Mouse (Mus musculus): Measurements from ENCODE around the gene Cd151.

Gene Cd151

DNA sequence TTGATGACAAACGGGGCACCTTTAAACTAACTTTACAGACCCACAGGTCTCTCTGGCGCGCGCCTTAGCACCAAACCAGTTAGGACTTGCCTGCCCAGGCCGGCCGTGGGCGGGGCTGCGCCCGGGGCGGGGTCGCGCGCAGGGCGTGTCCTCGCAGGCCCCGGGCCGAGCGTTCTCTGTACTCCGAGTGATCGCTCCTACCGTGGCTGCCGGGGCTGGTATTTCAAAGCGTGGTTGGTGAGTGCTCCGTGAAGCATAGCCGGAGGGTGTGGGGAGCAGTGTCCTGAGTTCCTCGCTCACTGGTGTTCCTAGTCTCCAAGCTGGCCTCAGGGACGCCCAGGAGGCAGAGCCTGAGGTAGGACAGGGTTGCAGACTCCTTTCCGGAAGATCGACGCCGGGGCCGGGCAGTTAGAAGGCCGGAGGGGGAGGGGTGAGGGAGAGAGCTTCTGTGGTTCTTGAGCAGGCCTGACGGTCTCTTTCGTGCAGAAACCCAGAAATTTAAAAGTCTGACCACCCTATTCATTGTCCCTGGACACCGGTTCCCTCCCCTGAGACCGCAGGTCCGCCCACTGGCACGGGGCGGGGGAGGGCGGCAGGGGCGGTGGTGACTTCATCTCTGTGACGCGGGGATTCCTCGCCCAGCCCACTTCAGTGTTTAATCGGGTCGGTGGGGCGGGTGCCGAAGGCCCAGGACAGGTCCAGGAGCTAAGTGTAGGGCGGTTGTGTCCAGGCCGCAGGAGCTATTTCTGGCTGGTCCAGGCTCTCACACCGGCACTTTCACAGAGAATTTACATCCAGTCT lies at the start of gene Cd151:
Cd151 (plus strand) TSS at position 163 of the 801 bp plus-strand sequence.
- CTCF ChIA-PET = interaction anchor here in 3 of 4 experiments (0.6 to 3.8 kb wide), 15 partner anchors 8 to 189 kb away, joined by 3 to 46 read pairs (median 5); partner anchors contain the start of genes Chid1 (in 1 of the 3), Cracr2b (in 1 of the 3), Pidd1 (in 1 of the 3) and Pnpla2 (in 1 of the 3)
- POLR2A ChIA-PET = interaction anchor here (0.6 to 38.4 kb wide), 40 partner anchors 0 to 615 kb away, joined by 3 to 944 read pairs (median 6); partner anchors contain the start of genes Pnpla2 (in 4 of the 4), Rplp2 (in 4 of the 4), Cracr2b (in 3 of the 4) and Cd151 (in 2 of the 4)

DNA sequence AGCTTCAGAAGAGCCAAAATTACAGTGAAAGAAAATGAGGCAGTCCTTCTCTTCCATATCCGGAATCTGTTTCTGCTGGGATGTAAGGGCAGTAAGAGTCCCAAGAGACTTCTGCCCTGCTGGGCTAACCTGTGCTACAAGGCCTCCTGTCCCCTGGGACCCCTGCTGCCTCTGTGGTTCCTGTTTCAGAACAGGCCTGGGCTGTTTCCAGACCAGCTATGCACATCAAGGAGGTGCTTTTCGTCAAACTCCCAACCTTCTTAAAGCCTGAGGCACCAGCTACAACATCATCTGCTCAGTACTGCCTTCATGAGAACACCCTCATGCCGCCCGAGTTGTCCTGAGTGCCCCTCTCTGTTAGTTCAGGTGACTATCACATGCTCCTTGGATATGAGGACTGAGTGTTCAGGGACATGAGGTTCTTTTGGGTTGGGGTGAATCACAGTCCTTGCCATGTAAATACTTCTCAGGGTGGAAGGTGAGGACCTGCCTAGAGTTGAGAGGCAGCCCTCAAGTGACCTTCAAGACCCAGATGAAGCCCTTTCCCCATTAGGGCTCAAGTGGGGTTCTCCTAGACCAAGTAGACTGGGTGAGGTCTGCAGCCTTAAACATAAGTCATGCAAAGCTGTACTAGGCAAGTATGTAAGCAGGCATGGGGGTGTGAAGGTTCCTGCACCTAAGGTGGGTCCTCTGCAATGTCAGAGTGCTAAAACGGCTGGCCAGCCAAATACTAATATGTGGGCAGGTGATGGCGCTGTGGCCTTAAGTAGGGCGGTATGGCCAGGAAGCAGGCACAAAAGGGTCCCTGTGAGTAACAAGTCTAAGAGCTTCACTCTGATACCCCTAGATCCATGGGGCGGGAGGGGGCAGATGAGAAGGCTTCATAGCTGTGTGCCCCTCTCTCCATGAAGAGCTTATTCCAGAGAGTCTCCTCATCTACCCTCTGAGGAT lies 49.2 kb upstream of the Cd151 start:
- POLR2A ChIA-PET = interaction anchor here in 3 of 4 experiments (0.5 to 4.1 kb wide), 22 partner anchors 8 to 296 kb away, joined by 3 to 24 read pairs (median 3); partner anchors contain the start of genes Cend1 (in 2 of the 3), Rplp2 (in 2 of the 3), Cd151 (in 1 of the 3) and Pnpla2 (in 1 of the 3)
- CTCF ChIA-PET = interaction anchor here in 2 of 4 experiments (0.5 to 0.8 kb wide), 2 partner anchors 41 to 73 kb away, joined by 3 to 4 read pairs; no protein-coding TSS in a partner anchor

DNA sequence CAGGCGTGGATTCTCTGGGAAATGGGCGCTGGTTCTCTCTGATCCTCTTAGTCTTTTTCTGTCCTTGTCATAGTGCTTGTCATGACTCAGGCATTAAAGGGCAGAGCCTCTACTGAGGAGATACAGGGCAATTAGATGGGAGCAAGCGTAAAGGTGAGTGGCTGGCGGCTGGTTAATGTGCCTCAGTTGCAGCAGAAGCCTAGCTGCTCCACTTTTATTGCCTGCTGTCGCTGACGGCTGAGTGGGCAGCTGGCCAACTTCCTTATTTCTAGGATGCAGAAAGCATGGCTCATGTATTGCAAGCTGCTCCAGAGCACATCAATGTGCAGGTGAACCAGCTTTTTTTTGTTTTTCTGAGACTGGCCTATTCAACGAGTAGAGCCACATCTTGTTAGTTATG lies 48.2 kb upstream of the Cd151 start:
- POLR2A ChIA-PET = interaction anchor here in 2 of 4 experiments (0.6 to 4.1 kb wide), 20 partner anchors 9 to 203 kb away, joined by 3 to 24 read pairs (median 3); partner anchors contain the start of genes Cend1 (in 2 of the 2), Cd151 (in 1 of the 2), Pnpla2 (in 1 of the 2) and Rassf7 (in 1 of the 2)
- CTCF ChIA-PET = interaction anchor here in 2 of 4 experiments (0.8 to 1.3 kb wide), 2 partner anchors 10 to 40 kb away, joined by 3 to 5 read pairs; partner anchors contain the start of gene Cend1 (in 1 of the 2)

DNA sequence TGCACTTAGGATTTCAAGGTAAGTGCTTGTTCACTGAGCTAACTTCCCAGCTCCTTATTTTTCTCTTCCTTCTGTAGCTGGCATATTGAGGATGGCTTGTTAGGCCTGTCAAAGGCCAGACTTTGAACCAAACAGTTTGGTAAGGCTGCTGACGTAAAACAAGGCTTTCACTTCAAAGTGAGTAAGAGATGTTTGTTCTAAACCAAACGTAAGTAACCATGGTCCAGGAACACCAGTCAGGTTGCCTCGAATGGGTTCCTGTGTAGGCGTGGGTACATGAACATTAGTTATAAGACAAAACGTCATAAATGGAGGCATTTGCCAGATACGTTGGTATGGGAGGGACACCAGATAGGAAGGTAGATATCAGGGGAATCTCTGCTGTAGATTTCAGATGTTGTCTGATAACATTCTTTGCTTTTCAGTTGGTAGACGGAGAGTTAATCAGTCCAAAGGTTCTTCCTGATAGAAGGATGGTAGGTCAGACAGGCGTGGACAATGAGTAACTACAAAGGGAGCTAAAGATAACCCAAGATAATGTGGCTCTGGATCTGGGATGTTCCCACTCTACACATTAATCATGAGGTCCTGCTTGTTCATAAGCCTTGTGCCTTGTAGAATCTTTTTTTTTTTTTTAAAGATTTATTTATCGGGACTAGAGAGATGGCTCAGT lies 47.0 kb upstream of the Cd151 start:
- POLR2A ChIA-PET = interaction anchor here in 3 of 4 experiments (0.7 to 4.1 kb wide), 12 partner anchors 9 to 514 kb away, joined by 3 to 24 read pairs (median 4); partner anchors contain the start of genes Cend1 (in 2 of the 3), Cd151 (in 1 of the 3), Cracr2b (in 1 of the 3) and Pnpla2 (in 1 of the 3)
- CTCF ChIA-PET = interaction anchor here in 3 of 4 experiments (0.6 to 1.3 kb wide), 4 partner anchors 9 to 1338 kb away, joined by 3 to 5 read pairs (median 4); partner anchors contain the start of gene Cend1 (in 1 of the 3)

DNA sequence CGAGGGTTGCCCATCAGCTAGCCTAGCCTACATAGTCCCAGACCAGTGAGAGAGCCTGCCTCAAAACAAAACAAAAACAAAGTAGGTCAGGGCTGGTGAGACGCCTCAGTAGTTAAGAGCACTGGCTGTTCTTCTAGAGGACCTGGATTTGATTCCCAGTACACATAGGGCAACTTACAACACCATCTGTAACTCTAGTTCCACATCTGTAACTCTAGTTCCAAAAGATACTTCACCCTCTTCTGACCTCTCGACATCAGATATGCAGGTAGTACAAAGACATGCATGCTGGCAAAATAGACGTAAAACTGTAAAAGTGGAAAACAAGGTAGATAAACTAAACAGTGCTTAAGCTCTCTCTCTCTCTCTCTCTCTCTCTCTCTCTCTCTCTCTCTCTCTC lies 43.4 kb upstream of the Cd151 start:
- ChIA-PET CTCF (no interaction called here), POLR2A (interaction anchor here in 1 of 4 experiments (0.6 to 21.5 kb wide), 2 partner anchors 35 to 147 kb away, joined by 3 to 465 read pairs; partner anchors contain the start of genes Cd151, Cracr2b, Pnpla2 and Rplp2)

DNA sequence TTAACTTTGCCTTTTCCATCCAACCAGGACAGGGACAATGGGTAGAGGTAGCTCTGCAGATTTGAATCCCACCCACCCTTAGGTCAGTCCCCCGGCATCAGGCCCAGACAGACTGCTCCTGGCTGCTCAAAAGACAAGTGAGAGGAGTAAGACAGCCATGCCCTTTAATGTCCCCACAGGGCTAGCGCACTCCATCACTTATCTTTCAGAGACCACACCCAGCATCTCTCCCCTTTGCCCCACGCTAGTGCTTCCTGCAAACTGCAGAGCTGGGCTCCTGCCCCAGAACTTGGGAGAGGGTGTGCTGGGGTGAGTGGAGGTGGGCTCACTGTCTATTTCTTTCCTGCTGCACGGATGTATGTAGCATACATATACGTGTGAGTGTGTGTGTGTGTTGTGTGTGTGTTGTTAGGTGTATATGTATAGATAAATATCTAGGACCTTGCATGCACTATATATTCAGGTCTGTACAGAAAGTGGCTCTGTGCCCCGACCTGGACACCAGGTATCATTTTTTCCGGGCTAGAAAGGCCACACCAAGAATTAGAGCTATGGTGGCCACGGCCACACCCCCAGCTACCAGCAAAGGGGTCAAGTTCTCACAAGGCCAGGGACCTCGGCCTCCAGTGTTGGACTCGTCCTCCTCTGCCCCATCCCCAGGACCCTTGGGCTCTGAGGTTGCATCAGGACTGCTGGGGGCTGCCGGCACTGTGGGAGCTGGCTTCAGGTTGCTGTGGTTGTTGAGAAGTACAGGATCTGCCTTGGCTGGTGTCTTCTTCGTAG lies 40.1 kb upstream of the Cd151 start:
- ChIA-PET POLR2A (interaction anchor here in 3 of 4 experiments (0.5 to 21.5 kb wide), 16 partner anchors 7 to 199 kb away, joined by 3 to 465 read pairs (median 6); partner anchors contain the start of genes Rplp2 (in 3 of the 3), Cracr2b (in 2 of the 3), Taldo1 (in 2 of the 3) and Cd151 (in 1 of the 3)), CTCF (interaction anchor here (0.6 to 4.1 kb wide), 7 partner anchors 12 to 376 kb away, joined by 3 to 22 read pairs (median 4); partner anchors contain the start of genes Cd151 (in 1 of the 4) and Slc25a22 (in 1 of the 4))

DNA sequence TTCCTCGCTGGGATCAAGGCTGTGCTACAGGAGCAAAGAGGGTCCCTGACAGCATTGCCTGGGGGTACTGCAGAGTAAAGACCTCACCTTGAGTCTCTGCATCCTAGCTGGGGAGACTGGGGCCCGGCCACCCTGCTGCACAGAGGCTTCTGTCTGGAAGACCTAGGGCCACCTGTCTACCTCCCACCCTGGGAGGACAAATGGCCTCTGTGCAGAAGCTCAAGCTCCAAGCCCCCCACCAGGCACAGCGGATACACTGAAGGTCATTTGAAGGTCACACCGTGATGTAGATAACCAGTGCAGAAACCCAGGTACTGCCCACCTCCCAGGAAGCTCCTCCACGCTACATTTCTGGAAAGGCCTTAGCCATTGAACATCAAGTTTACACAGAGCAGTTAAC lies 38.5 kb upstream of the Cd151 start:
- ChIA-PET POLR2A (interaction anchor here in 3 of 4 experiments (0.5 to 21.5 kb wide), 32 partner anchors 9 to 365 kb away, joined by 3 to 465 read pairs (median 4); partner anchors contain the start of genes Gatd1 (in 2 of the 3), Pidd1 (in 2 of the 3), Rplp2 (in 2 of the 3) and Slc25a22 (in 2 of the 3)), CTCF (interaction anchor here in 3 of 4 experiments (0.6 to 4.1 kb wide), 11 partner anchors 9 to 282 kb away, joined by 3 to 22 read pairs (median 4); partner anchors contain the start of genes Pidd1 (in 1 of the 3), Rassf7 (in 1 of the 3), Slc25a22 (in 1 of the 3) and Taldo1 (in 1 of the 3))

DNA sequence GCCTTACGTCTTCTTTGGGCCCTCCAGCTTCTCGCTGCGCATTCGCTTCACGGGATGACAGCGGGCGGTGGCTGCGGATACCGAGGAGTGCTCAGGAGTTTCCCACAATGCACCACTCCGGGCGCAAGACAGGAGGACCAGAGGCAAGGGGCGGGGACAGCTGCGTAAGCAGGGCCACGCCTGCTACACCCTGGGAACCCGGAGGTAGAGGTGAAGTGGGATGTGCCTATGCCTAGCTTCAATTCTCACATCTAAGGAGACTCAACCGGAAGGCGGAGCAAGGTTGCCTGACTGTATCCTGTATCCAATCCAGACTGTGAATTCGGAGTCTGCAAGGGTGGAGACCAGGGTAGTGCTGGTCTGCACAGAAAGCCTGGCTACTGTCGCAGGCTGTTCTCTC lies 37.9 kb upstream of the Cd151 start, which contains the start of gene Cend1:
Cend1 (minus strand) TSS at position 182 of the 400 bp plus-strand sequence.
- ChIA-PET POLR2A (interaction anchor here in 3 of 4 experiments (0.5 to 21.5 kb wide), 31 partner anchors 8 to 366 kb away, joined by 3 to 465 read pairs (median 4); partner anchors contain the start of genes Gatd1 (in 2 of the 3), Pidd1 (in 2 of the 3), Rplp2 (in 2 of the 3) and Slc25a22 (in 2 of the 3)), CTCF (interaction anchor here (0.6 to 4.1 kb wide), 13 partner anchors 10 to 282 kb away, joined by 3 to 22 read pairs (median 4); partner anchors contain the start of genes Eps8l2 (in 1 of the 4), Pidd1 (in 1 of the 4), Rassf7 (in 1 of the 4) and Slc25a22 (in 1 of the 4))

DNA sequence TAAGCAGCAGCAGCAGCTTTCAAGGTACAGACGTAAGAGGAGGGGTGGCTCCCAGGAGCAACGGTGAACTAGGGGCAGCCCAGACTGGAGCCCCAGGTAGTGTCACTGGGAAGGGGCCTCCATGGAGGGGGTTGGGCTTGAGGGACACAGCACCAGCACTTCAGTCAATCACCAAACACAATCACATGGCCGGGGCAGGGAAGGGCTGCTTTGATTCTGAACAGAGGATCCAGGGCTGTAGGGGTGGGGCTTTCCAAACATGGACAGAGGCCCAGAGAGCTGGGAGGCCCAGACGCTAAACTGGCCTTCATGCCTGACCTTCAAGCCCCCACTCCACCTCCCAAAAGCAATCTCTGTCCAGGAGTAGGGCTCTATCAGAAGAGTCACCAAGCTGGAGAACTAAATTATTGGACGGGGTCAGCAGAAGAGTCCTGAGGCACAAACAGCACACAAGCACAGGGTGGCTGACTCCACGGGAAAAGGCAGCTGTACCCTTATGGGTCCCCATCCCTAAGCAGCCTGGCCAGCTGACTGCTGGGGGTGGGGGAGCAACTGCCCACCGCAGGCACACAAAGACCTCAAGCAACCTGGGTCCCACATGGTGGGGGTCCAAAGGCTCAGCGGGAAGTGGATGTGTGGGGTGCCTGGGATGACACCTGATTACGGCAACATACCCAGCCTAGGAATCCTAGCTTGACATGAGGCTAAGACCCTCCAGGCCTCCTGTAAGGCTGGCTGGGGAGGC lies 37.2 kb upstream of the Cd151 start:
- ChIA-PET POLR2A (interaction anchor here in 3 of 4 experiments (0.6 to 21.5 kb wide), 23 partner anchors 9 to 366 kb away, joined by 3 to 465 read pairs (median 4); partner anchors contain the start of genes Gatd1 (in 2 of the 3), Pidd1 (in 2 of the 3), Rplp2 (in 2 of the 3) and Cd151 (in 1 of the 3)), CTCF (interaction anchor here in 3 of 4 experiments (0.6 to 4.1 kb wide), 8 partner anchors 9 to 100 kb away, joined by 3 to 22 read pairs (median 5); partner anchors contain the start of genes Eps8l2 (in 1 of the 3), Pidd1 (in 1 of the 3) and Slc25a22 (in 1 of the 3))

DNA sequence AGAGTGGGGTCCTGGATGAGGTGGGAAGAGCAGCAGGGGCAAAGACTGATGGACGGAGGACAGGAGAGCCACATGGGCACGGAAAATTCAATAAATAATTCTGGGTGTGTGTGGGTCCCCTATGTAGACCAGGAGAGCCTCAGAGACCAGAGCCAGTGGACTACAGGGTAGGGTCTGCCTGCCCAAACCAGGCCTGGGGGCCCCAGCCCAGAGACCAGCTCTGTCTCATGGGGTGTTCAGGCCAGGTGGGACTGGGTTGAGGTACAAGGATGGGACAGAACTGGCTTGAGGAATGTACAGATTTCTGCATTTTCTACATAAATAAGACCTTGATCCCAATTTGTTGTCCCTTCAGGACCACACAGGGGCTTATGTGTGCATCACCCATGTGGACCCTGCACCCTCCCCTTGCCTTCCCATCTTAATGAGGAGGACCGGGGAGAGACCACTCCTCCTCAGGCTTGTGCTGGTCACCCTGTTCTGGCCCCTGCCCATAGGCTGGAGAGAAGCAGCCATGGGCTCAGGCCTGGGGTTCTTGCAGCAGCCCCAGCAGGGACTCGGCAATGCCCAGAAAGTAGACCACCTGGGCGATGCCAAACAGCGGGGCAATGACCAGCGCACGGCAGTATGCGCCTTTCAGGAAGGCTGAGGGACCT lies 36.5 kb upstream of the Cd151 start:
- POLR2A ChIA-PET = interaction anchor here in 2 of 4 experiments (0.6 to 21.5 kb wide), 10 partner anchors 9 to 38 kb away, joined by 3 to 465 read pairs (median 17); partner anchors contain the start of genes Pidd1 (in 2 of the 2), Rplp2 (in 2 of the 2), Cd151 (in 1 of the 2) and Cracr2b (in 1 of the 2)
- CTCF ChIA-PET = interaction anchor here in 1 of 4 experiments (0.6 to 4.1 kb wide), 4 partner anchors 8 to 55 kb away, joined by 3 to 22 read pairs (median 6); partner anchors contain the start of gene Slc25a22

DNA sequence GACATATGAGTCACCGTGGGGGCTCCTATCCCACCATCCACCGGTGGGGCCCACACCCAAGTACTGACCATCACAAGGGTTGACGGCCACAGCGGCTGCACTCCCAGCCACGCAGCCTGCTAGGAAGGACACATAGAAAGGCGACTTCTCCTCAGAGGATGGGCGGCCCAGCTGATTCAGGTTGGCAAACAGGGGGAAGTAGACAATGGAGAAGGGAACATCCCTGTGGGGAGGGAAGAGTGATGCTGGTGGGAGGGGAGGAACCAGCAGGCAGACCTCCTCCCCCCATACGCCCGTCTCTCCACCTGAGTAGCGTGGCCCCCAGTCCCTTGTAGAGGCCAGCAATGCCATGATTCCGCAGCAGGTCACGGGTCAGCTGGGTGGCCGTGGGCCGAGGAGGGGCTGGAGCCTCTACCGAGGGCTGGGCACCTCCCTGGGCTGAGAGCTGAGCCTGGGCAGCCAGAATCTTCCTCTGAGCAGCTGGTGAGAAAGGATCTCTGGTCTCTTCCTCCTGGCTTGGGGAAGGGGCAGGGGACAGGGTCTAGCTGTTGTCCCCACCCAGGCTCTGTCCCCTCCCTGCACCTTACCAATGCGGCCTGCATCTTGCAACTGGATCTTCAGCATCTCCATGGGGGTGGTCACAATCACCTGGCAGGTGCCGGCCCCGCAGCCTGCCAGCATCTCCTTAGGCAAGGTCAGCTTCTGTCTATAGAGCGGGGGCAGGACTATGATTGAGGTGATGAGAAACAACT lies 35.6 kb upstream of the Cd151 start:
- ChIA-PET CTCF (interaction anchor here in 1 of 4 experiments (0.6 kb wide), 1 partner anchor 56 kb away, joined by 3 read pairs; no protein-coding TSS in a partner anchor), POLR2A (interaction anchor here in 3 of 4 experiments (0.6 to 21.5 kb wide), 4 partner anchors 8 to 27 kb away, joined by 3 to 465 read pairs (median 43); partner anchors contain the start of genes Rplp2 (in 2 of the 3), Cd151 (in 1 of the 3), Cracr2b (in 1 of the 3) and Pidd1 (in 1 of the 3))

DNA sequence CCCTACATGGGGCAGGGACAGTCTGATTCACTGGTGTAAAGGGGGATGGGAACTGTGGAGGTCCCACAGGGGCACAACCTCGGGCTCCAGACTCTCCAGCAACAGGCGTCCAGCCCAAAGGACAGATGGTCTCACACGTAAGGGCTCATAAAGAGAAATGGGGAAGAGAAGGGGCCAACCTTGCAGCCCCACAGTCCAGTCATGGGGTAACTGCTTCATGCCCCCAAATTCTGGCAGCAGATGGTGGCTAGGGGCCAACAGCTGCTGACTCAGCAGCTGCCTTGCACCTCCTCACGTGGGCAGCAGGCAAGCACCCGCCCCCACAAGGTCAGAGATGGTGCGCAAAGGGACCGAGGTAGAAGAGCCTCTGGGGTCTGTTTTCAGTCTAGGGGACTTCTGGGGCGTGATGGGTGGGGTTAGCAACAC lies 35.0 kb upstream of the Cd151 start:
- POLR2A ChIA-PET = interaction anchor here in 3 of 4 experiments (0.6 to 21.5 kb wide), 5 partner anchors 8 to 27 kb away, joined by 3 to 465 read pairs (median 21); partner anchors contain the start of genes Rplp2 (in 2 of the 3), Cd151 (in 1 of the 3), Cracr2b (in 1 of the 3) and Pidd1 (in 1 of the 3)
- CTCF ChIA-PET = no interaction called here

All from embryonic stem cell, embryonic (primary cell).